Mouse (Mus musculus): ENCODE measurements around the gene Copg1.
A peak's percentile ranks its signal among the peaks of the same experiment; 100 is the strongest.

DNA sequence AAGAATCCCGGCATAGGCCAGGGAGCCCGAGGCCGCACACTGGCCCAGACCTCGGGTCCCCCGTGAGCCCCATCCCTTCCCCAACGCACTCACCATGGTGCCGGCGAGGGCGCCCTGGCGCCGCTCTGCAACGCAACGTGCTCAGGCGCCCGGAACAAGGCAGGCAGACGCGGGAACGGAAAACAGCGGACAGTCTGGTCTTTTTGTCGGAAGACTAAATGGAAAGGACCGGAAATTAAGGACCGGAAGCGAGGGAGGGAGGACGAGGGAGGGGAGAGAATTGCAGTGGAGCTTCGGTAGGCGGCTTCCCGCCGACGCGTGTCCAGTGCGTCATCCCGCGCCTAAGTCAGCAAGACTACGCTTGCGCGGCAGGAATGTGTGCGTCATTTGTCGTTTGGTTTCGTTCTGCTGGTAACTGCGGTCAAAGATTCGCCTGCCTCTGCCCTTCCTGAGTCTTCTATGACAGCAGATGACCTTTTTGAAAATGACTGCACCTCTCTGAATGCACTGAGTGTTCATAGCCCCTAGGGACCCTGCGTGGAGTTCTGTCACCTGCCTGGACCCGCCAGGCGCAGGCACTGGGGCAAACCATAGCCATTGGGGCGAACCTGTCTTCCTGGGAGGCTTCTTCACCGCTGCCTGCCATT lies 48.9 kb upstream of the Copg1 start, which contains the start of gene Isy1:
- TF ChIP-seq CTCF (IDR thresholded peaks at IDR 0.05; ENCODE audit: borderline replicate concordance, control insufficient read depth, extremely low read depth, insufficient read depth, low read length, poor library complexity) (0 out of 2 replicates have a peak, but pooled peaks have one; percentile 19), POLR2A (IDR thresholded peaks at IDR 0.05; ENCODE audit: control insufficient read depth, extremely low read depth, insufficient read depth, low read length, poor library complexity) (peak; percentile 47; the same call in 1 of the 2 replicates)
